Mouse (Mus musculus): ENCODE results near the gene Gsta4. TPM values are rescaled to one million over a fixed set of nuclear protein-coding genes. Genes with fewer than 3 reads are reported as not detected.
"Not testable (repeated sequence)": the region's sequence is repeated elsewhere in the genome, so short reads cannot be mapped to it uniquely, and the experiment has no call there.

Gsta4 gene
- polyA plus RNA-seq, 1 experiment from 2014 or later: 58.1 TPM

GRCm38 (mm10) chr9:78166694-78167452 lies 15.7 kb upstream of the Gsta4 start:
- Histone ChIP-seq H3K36me3 (peaks cover 86% of the 10 kb centered on the region), H3K27ac (no peak overlapping the region), H3K4me1 (replicated peaks) (no peaks in the 10 kb centered on the region), H3K27me3 (ENCODE audit: insufficient read depth, poor library complexity, severe bottlenecking) (no peaks in the 10 kb centered on the region), H3K4me3 (no peak overlapping the region), H3K9me3 (no peaks in the 10 kb centered on the region)
- no peak for DNase-seq (ENCODE audit: low spot score)
- 84% methylated on average over 19 of the region's 19 CpGs for WGBS

- 85% methylated on average over 19 of the region's 19 CpGs for WGBS
- H3K36me3 ChIP-seq: peaks cover 79% of the 10 kb centered on the region
Observed at GRCm38 (mm10) chr9:78167453-78167969, 15.1 kb upstream of the Gsta4 start.

GRCm38 (mm10) chr9:78168864-78169263 lies 13.7 kb upstream of the Gsta4 start:
- WGBS: 93% methylated on average over 6 of the region's 6 CpGs
- H3K36me3 ChIP-seq: peaks cover 70% of the 10 kb centered on the region

More at GRCm38 (mm10) chr9:78167453-78167969, 15.1 kb upstream of the Gsta4 start:
- no peaks in the 10 kb centered on the region for H3K4me1 ChIP-seq (replicated peaks)
- H3K9me3 ChIP-seq: no peaks in the 10 kb centered on the region
- H3K27me3 ChIP-seq (ENCODE audit: insufficient read depth, poor library complexity, severe bottlenecking): no peaks in the 10 kb centered on the region
- H3K4me3 ChIP-seq: no peak overlapping the region
- H3K27ac ChIP-seq: no peak overlapping the region
- DNase-seq (ENCODE audit: low spot score): no peak

GRCm38 (mm10) chr9:78174016-78174415 lies 8.6 kb upstream of the Gsta4 start:
- Histone ChIP-seq H3K4me3 (no peak overlapping the region), H3K4me1 (replicated peaks) (peaks cover 9% of the 10 kb centered on the region), H3K9me3 (no peaks in the 10 kb centered on the region), H3K27ac (no peak overlapping the region), H3K27me3 (ENCODE audit: insufficient read depth, poor library complexity, severe bottlenecking) (no peaks in the 10 kb centered on the region), H3K36me3 (peaks cover 18% of the 10 kb centered on the region)
- 61% methylated on average over 1 of the region's 1 CpGs for WGBS
- no peak for DNase-seq (ENCODE audit: low spot score)

More at GRCm38 (mm10) chr9:78168864-78169263, 13.7 kb upstream of the Gsta4 start:
- DNase-seq (ENCODE audit: low spot score): no peak
- Histone ChIP-seq H3K4me1 (replicated peaks) (no peaks in the 10 kb centered on the region), H3K9me3 (no peaks in the 10 kb centered on the region), H3K4me3 (no peak overlapping the region), H3K27me3 (ENCODE audit: insufficient read depth, poor library complexity, severe bottlenecking) (no peaks in the 10 kb centered on the region), H3K27ac (no peak overlapping the region)

GRCm38 (mm10) chr9:78174925-78175276 lies 7.7 kb upstream of the Gsta4 start:
- not testable (repeated sequence) for H3K27ac ChIP-seq; H3K36me3 ChIP-seq; H3K9me3 ChIP-seq; H3K27me3 ChIP-seq (ENCODE audit: insufficient read depth, poor library complexity, severe bottlenecking); H3K4me1 ChIP-seq (replicated peaks); DNase-seq (ENCODE audit: low spot score); H3K4me3 ChIP-seq
- WGBS: 50% methylated on average over 3 of the region's 3 CpGs

GRCm38 (mm10) chr9:78175277-78176200 lies 7.0 kb upstream of the Gsta4 start:
- DNase-seq (ENCODE audit: low spot score): peak; percentile 94
- peak overlapping the region; percentile 97 for H3K27ac ChIP-seq
- no peaks in the 10 kb centered on the region for H3K9me3 ChIP-seq
- peaks cover 3% of the 10 kb centered on the region; the same call in 1 of the 2 replicates for H3K36me3 ChIP-seq
- H3K4me1 ChIP-seq (replicated peaks): peaks cover 9% of the 10 kb centered on the region
- WGBS: under 1% methylated on average over 54 of the region's 58 CpGs
- H3K4me3 ChIP-seq: peak overlapping the region; percentile 73
- H3K27me3 ChIP-seq (ENCODE audit: insufficient read depth, poor library complexity, severe bottlenecking): no peaks in the 10 kb centered on the region

GRCm38 (mm10) chr9:78176201-78176727 lies 6.3 kb upstream of the Gsta4 start:
- no peaks in the 10 kb centered on the region for H3K9me3 ChIP-seq
- peak overlapping the region; percentile 97 for H3K27ac ChIP-seq
- H3K27me3 ChIP-seq (ENCODE audit: insufficient read depth, poor library complexity, severe bottlenecking): no peaks in the 10 kb centered on the region
- peak overlapping the region; percentile 73 for H3K4me3 ChIP-seq
- peak; percentile 80 for DNase-seq (ENCODE audit: low spot score)
- peaks cover 9% of the 10 kb centered on the region for H3K4me1 ChIP-seq (replicated peaks)
- H3K36me3 ChIP-seq: no peaks in the 10 kb centered on the region
- WGBS: 1% methylated on average over 22 of the region's 22 CpGs

- no peaks in the 10 kb centered on the region for H3K36me3 ChIP-seq
- WGBS: 59% methylated on average over 7 of the region's 7 CpGs
Observed at GRCm38 (mm10) chr9:78176831-78177230, 5.7 kb upstream of the Gsta4 start.

GRCm38 (mm10) chr9:78178197-78178596 lies 4.4 kb upstream of the Gsta4 start:
- Histone ChIP-seq H3K4me1 (replicated peaks) (peaks cover 9% of the 10 kb centered on the region), H3K36me3 (no peaks in the 10 kb centered on the region), H3K4me3 (no peak overlapping the region), H3K27ac (no peak overlapping the region), H3K9me3 (no peaks in the 10 kb centered on the region), H3K27me3 (ENCODE audit: insufficient read depth, poor library complexity, severe bottlenecking) (no peaks in the 10 kb centered on the region)
- 86% methylated on average over 5 of the region's 5 CpGs for WGBS
- DNase-seq (ENCODE audit: low spot score): no peak

More at GRCm38 (mm10) chr9:78176831-78177230, 5.7 kb upstream of the Gsta4 start:
- Histone ChIP-seq H3K4me3 (peak overlapping the region; percentile 73), H3K27ac (peak overlapping the region; percentile 97), H3K27me3 (ENCODE audit: insufficient read depth, poor library complexity, severe bottlenecking) (no peaks in the 10 kb centered on the region), H3K4me1 (replicated peaks) (peaks cover 9% of the 10 kb centered on the region), H3K9me3 (no peaks in the 10 kb centered on the region)
- no peak for DNase-seq (ENCODE audit: low spot score)

- no peaks in the 10 kb centered on the region for H3K36me3 ChIP-seq
- WGBS: 91% methylated on average over 2 of the region's 2 CpGs
Observed at GRCm38 (mm10) chr9:78179071-78179470, 3.5 kb upstream of the Gsta4 start.

GRCm38 (mm10) chr9:78185686-78186085 lies 3.1 kb downstream of the Gsta4 start:
- H3K36me3 ChIP-seq: no peaks in the 10 kb centered on the region
- H3K27me3 ChIP-seq (ENCODE audit: insufficient read depth, poor library complexity, severe bottlenecking): peaks cover 10% of the 10 kb centered on the region
- H3K4me1 ChIP-seq (replicated peaks): peaks cover 10% of the 10 kb centered on the region
- WGBS: 88% methylated on average over 9 of the region's 9 CpGs
- H3K4me3 ChIP-seq: no peak overlapping the region
- no peak overlapping the region for H3K27ac ChIP-seq
- no peaks in the 10 kb centered on the region for H3K9me3 ChIP-seq
- no peak for DNase-seq (ENCODE audit: low spot score)

More at GRCm38 (mm10) chr9:78179071-78179470, 3.5 kb upstream of the Gsta4 start:
- H3K27ac ChIP-seq: no peak overlapping the region
- no peak overlapping the region for H3K4me3 ChIP-seq
- no peaks in the 10 kb centered on the region for H3K27me3 ChIP-seq (ENCODE audit: insufficient read depth, poor library complexity, severe bottlenecking)
- H3K9me3 ChIP-seq: no peaks in the 10 kb centered on the region
- peaks cover 9% of the 10 kb centered on the region for H3K4me1 ChIP-seq (replicated peaks)
- no peak for DNase-seq (ENCODE audit: low spot score)

- H3K9me3 ChIP-seq: no peaks in the 10 kb centered on the region
- H3K36me3 ChIP-seq: no peaks in the 10 kb centered on the region
- 89% methylated on average over 8 of the region's 8 CpGs for WGBS
- no peak overlapping the region for H3K4me3 ChIP-seq
- no peak for DNase-seq (ENCODE audit: low spot score)
- H3K4me1 ChIP-seq (replicated peaks): peaks cover 41% of the 10 kb centered on the region
- no peak overlapping the region for H3K27ac ChIP-seq
- peaks cover 10% of the 10 kb centered on the region for H3K27me3 ChIP-seq (ENCODE audit: insufficient read depth, poor library complexity, severe bottlenecking)
Observed at GRCm38 (mm10) chr9:78188910-78189309, 6.3 kb downstream of the Gsta4 start.

All from hindbrain, embryonic 10.5 days (tissue).